Mouse (Mus musculus): ENCODE measurements around the gene Atxn10. TPM values are rescaled to one million over a fixed set of nuclear protein-coding genes. Genes with fewer than 3 reads are reported as not detected.

The Atxn10 gene
- polyA plus RNA-seq, 1 experiment from 2014 or later, result 117 TPM

DNA sequence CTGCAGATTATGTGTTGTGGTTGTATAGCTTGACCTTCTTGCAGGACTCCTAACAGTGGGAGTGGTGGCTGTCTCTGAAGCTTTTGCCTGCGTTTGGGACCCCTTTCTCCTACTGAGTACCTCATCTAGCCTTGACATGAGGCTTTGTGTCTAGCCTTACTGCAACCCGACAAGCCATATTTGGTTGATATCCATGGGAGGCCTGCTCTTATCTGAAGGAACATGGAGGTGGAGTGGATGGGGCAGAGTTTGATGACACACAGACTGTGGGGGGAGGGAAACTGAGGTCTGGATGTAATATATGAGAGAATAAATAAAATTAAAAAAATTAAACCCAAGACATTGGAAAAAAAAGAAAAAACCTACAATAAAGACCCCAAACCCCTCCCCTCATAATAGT, 14.1 kb downstream of the Atxn10 start:
- no peaks in the 10 kb centered on the region for H3K36me3 ChIP-seq (ENCODE audit: inconsistent target)
- no peak overlapping the region for H3K4me3 ChIP-seq (ENCODE audit: inconsistent target)
- WGBS (ENCODE audit: missing documents), result 89% methylated on average over 2 of the region's 2 CpGs
- peaks cover 100% of the 10 kb centered on the region for H3K79me2 ChIP-seq (ENCODE audit: inconsistent target)
- H3K27ac ChIP-seq, result no peak overlapping the region

DNA sequence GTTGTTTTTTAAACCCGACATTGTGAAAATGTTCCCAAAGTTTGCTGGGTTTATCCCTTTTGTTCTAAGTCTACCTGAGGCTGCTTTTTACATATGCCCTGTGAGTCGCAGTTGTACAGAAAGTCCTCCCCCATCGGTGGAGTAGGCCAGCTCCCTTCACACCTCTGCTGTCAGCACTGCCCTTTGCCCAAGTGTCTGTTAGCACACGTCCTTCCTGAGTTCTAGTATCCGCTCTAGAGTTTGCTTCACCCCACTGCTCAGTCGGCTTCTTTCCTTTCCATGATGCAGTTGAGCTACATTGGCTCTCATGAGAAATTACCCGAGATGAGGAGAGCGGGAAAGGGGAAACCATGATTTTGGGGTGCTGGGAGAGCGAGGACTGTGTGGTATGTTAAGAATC, 18.0 kb downstream of the Atxn10 start:
- Histone ChIP-seq H3K27ac (no peak overlapping the region), H3K36me3 (ENCODE audit: inconsistent target) (no peaks in the 10 kb centered on the region), H3K79me2 (ENCODE audit: inconsistent target) (peaks cover 78% of the 10 kb centered on the region), H3K4me3 (ENCODE audit: inconsistent target) (no peak overlapping the region)
- 89% methylated on average over 9 of the region's 9 CpGs for WGBS (ENCODE audit: missing documents)

DNA sequence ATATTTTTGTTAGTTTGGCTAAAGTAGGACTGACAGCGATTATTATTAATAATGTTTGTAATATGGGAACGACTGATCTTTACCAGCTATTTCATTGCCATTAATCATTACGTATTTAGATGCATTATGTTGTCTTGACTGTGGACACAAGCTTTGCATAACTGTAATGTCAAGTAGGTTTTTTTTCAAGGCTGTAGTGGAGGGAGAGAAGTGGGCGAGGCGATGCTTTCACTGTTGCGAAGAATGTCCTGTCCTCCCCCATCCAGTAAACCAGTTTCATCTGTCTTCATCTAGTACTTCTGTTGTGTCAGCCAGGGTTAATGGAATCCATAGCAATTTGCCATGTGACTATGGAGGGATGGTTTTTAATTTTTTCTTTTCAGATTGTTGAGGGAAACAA, 20.1 kb downstream of the Atxn10 start:
- Histone ChIP-seq H3K36me3 (ENCODE audit: inconsistent target) (peaks cover 4% of the 10 kb centered on the region; the same call in 1 of the 2 replicates), H3K79me2 (ENCODE audit: inconsistent target) (peaks cover 58% of the 10 kb centered on the region), H3K27ac (no peak overlapping the region), H3K4me3 (ENCODE audit: inconsistent target) (no peak overlapping the region)
- 92% methylated on average over 6 of the region's 6 CpGs for WGBS (ENCODE audit: missing documents)

GRCm38 (mm10) chr15:85357465-85358225, 21.6 kb downstream of the Atxn10 start:
- Histone ChIP-seq H3K27ac (no peak overlapping the region), H3K79me2 (ENCODE audit: inconsistent target) (peaks cover 42% of the 10 kb centered on the region), H3K36me3 (ENCODE audit: inconsistent target) (peaks cover 15% of the 10 kb centered on the region; the same call in 1 of the 2 replicates), H3K4me3 (ENCODE audit: inconsistent target) (no peak overlapping the region)
- WGBS (ENCODE audit: missing documents), result 85% methylated on average over 4 of the region's 4 CpGs

DNA sequence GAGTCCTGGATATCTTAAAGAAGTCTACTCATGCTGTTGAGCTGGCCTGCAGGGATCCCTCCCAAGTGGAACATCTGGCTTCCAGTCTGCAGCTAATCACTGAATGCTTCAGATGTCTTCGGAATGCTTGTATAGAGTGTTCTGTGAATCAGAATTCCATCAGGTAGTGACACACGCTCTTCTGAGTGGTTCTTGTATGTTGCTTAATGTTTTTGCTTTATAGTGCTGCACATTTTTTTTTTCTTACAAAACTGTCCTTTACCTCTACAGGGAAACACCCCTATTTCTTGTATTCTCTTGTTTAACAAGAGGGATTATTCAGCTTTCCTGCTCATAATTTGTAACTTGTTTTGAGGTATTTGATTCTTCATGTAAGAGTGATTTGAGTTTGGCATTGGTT, 23.4 kb downstream of the Atxn10 start:
- WGBS (ENCODE audit: missing documents), result 90% methylated on average over 1 of the region's 2 CpGs
- peaks cover 18% of the 10 kb centered on the region; the same call in 1 of the 2 replicates for H3K36me3 ChIP-seq (ENCODE audit: inconsistent target)
- H3K4me3 ChIP-seq (ENCODE audit: inconsistent target), result no peak overlapping the region
- H3K79me2 ChIP-seq (ENCODE audit: inconsistent target), result peaks cover 24% of the 10 kb centered on the region
- no peak overlapping the region for H3K27ac ChIP-seq

DNA sequence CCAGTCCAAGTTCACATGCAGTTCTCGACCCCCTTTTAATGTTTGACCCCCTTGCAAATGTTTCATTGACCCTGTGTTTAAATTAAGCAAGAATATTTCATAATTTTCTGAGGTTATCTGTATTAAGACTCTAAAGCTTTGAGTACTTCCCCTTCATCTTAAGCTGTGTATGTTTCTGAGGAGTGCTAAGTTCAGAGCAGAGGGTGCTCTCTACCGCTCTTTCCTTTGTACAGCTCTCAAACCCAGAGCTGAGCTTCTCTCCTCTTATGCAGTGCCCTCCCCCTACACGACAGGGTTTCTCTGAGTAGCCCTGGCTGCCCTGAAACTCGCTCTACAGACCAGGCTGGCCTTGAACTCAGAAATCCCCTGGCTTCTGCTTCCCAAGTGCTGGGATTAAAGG, 23.9 kb downstream of the Atxn10 start:
- H3K4me3 ChIP-seq (ENCODE audit: inconsistent target), result no peak overlapping the region
- peaks cover 19% of the 10 kb centered on the region for H3K36me3 ChIP-seq (ENCODE audit: inconsistent target)
- peaks cover 20% of the 10 kb centered on the region for H3K79me2 ChIP-seq (ENCODE audit: inconsistent target)
- 69% methylated on average over 4 of the region's 4 CpGs for WGBS (ENCODE audit: missing documents)
- H3K27ac ChIP-seq, result no peak overlapping the region

DNA sequence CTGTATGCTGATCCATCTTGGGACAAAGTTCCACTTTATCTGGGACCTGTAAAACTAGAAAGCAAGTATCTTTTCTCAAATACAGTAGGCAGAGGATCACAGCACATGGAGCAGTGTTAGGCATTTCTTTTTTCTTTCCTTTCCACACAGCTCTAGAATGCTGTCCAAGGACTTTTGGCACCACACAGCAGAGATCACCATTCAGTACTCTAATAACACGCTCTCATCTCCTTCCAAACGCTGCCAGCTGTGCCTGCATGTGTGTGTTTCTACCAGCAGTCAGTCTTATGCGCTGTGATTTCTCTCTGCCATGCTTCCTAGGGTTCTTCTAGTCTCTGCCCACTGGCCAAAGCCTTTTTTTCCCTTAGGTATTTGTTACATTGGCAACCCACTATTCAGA, 28.3 kb downstream of the Atxn10 start:
- no peak overlapping the region for H3K4me3 ChIP-seq (ENCODE audit: inconsistent target)
- H3K79me2 ChIP-seq (ENCODE audit: inconsistent target), result no peaks in the 10 kb centered on the region
- H3K36me3 ChIP-seq (ENCODE audit: inconsistent target), result peaks cover 43% of the 10 kb centered on the region
- no peak overlapping the region for H3K27ac ChIP-seq
- 97% methylated on average over 3 of the region's 3 CpGs for WGBS (ENCODE audit: missing documents)

DNA sequence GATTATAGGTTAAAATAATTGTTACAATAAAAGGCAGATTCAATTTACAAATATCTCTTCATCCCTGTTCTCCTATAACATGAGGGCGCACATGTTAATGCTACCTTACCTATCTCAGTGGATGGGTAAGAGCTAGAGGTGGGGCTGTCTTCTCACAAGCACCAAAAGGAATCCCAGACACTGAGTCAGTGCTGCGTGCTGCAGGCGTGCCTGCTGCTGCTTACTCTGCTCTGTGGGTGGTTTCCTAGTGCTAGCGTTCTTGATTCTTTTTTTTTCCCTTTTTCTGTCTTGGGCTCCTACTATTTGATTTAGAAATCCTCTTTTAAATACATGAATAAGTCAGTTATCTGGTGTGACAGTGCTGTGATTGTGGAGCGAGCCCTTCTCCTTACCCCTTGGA, 30.9 kb downstream of the Atxn10 start:
- H3K36me3 ChIP-seq (ENCODE audit: inconsistent target), result peaks cover 34% of the 10 kb centered on the region
- 95% methylated on average over 5 of the region's 5 CpGs for WGBS (ENCODE audit: missing documents)
- H3K4me3 ChIP-seq (ENCODE audit: inconsistent target), result no peak overlapping the region
- H3K27ac ChIP-seq, result no peak overlapping the region
- no peaks in the 10 kb centered on the region for H3K79me2 ChIP-seq (ENCODE audit: inconsistent target)

- H3K27ac ChIP-seq, result no peak overlapping the region
- H3K4me3 ChIP-seq (ENCODE audit: inconsistent target), result no peak overlapping the region
- H3K79me2 ChIP-seq (ENCODE audit: inconsistent target), result no peaks in the 10 kb centered on the region
- 67% methylated on average over 3 of the region's 3 CpGs for WGBS (ENCODE audit: missing documents)
- peaks cover 25% of the 10 kb centered on the region for H3K36me3 ChIP-seq (ENCODE audit: inconsistent target)
Measured at GRCm38 (mm10) chr15:85369765-85370164, 33.7 kb downstream of the Atxn10 start.

DNA sequence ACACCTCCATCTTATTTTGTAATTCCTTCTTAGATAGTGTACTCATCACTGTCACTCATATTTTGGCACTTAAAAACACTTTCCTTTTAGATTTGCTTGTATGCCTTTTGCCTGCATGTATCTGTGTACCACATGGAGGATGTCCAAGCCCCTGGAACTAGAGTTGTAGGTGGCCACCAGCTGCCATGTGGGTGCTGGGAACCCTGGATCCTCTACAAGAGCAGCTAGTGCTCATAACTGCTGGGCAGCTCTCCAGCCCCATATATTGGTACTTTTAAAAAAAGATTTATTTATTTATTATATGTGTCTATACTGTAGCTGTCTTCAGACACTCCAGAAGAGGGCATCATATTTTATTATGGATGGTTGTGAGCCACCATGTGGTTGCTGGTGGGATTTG, 37.1 kb downstream of the Atxn10 start:
- H3K36me3 ChIP-seq (ENCODE audit: inconsistent target), result peaks cover 9% of the 10 kb centered on the region; the same call in 1 of the 2 replicates
- no peak overlapping the region for H3K27ac ChIP-seq
- no peaks in the 10 kb centered on the region for H3K79me2 ChIP-seq (ENCODE audit: inconsistent target)
- H3K4me3 ChIP-seq (ENCODE audit: inconsistent target), result no peak overlapping the region

DNA sequence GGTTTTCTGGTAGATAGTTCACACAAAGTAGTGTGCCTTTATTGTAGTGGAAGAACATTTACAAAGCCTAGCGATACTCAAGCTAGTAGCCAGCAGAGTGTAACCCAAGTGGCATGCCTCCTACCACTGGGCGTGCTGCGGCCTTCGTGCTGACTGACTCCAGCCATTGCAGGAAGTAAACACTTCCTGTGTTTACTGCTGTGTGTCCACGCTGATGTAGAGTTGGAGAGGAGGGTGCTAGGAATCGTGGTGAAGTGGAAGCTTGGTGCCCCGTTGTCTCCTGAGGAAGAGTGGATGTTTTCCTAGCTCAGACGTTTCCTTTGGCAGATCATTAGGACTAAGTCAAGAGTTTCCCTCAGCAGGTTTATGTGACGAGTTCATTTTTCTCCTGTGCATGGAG, 47.4 kb downstream of the Atxn10 start:
- Histone ChIP-seq H3K36me3 (ENCODE audit: inconsistent target) (peaks cover 15% of the 10 kb centered on the region), H3K79me2 (ENCODE audit: inconsistent target) (no peaks in the 10 kb centered on the region), H3K27ac (no peak overlapping the region), H3K4me3 (ENCODE audit: inconsistent target) (no peak overlapping the region)
- WGBS (ENCODE audit: missing documents), result 72% methylated on average over 9 of the region's 9 CpGs

GRCm38 (mm10) chr15:85388696-85389095, 52.7 kb downstream of the Atxn10 start:
- Histone ChIP-seq H3K27ac (no peak overlapping the region), H3K36me3 (ENCODE audit: inconsistent target) (peaks cover 22% of the 10 kb centered on the region), H3K4me3 (ENCODE audit: inconsistent target) (no peak overlapping the region), H3K79me2 (ENCODE audit: inconsistent target) (no peaks in the 10 kb centered on the region)
- 100% methylated on average over 3 of the region's 3 CpGs for WGBS (ENCODE audit: missing documents)

DNA sequence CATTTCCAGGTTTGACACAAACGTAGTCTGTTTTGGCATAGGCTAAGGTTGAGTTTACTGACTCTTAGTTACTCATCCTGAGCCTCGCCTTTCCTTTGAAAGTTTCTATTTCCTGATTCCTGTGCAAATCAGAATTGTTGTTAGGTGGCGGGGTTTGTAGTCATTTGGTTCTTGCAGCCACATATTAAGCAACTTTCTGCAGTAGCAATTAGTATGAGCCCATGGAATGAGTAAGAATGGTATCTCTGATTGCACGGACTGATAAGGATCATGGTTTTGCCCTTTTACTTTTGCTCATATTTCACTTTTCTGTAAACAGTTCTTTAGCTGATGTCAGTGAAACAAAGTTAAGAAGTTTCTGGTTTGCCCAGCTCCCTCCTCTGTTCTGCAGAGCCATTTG, 53.9 kb downstream of the Atxn10 start:
- no peak overlapping the region for H3K27ac ChIP-seq
- H3K36me3 ChIP-seq (ENCODE audit: inconsistent target), result peaks cover 11% of the 10 kb centered on the region
- no peaks in the 10 kb centered on the region for H3K79me2 ChIP-seq (ENCODE audit: inconsistent target)
- H3K4me3 ChIP-seq (ENCODE audit: inconsistent target), result no peak overlapping the region
- WGBS (ENCODE audit: missing documents), result 88% methylated on average over 4 of the region's 4 CpGs

- H3K79me2 ChIP-seq (ENCODE audit: inconsistent target), result no peaks in the 10 kb centered on the region
- H3K4me3 ChIP-seq (ENCODE audit: inconsistent target), result no peak overlapping the region
- 94% methylated on average over 9 of the region's 9 CpGs for WGBS (ENCODE audit: missing documents)
- H3K27ac ChIP-seq, result no peak overlapping the region
- H3K36me3 ChIP-seq (ENCODE audit: inconsistent target), result peaks cover 16% of the 10 kb centered on the region
Measured at GRCm38 (mm10) chr15:85395360-85395759, 59.3 kb downstream of the Atxn10 start.

DNA sequence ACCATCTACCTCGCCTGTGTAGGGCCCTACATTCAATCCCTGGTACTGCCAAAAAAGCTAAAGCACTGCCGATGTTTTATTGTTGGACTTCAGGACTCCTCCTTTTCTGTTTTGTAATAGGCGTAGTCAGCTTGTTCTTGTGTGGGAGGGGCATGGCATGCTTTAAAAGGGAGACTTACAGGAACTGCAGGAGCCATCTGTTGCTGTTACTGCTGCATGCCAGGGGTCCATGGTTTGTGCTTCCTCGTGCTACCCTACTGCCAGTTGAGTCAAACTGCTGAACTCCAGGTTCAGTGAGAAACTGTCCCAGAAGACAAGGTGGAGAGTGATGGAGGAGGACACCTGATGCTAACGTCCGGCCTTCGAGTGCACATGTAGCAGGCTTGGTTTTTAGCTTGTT, 65.9 kb downstream of the Atxn10 start:
- Histone ChIP-seq H3K36me3 (ENCODE audit: inconsistent target) (no peaks in the 10 kb centered on the region), H3K4me3 (ENCODE audit: inconsistent target) (no peak overlapping the region), H3K27ac (no peak overlapping the region), H3K79me2 (ENCODE audit: inconsistent target) (no peaks in the 10 kb centered on the region)
- WGBS (ENCODE audit: missing documents), result 78% methylated on average over 7 of the region's 7 CpGs

DNA sequence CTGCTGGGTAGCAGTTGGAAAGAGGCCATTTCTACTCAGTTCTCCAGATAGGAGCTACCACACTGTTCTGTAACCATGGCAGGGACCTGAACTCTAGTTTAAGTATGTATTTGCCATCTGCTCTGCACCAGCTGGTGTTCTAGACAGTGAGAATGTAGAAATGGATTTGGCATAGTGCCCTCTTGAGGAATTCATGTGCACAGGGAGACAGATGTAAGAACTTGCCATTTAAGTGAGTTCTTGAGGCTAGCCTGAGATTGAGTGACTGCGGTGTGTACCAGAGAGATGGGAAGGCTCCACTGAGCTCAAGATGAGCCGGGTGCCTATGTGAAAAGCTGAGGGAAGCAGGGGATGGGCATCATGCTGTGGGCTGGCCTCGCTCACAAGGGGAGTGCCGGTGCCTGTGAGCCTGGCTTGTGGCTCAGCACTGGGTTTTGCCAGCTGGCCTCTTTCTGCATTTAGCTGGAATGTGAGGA, 67.2 kb downstream of the Atxn10 start:
- WGBS (ENCODE audit: missing documents), result 89% methylated on average over 4 of the region's 4 CpGs
- no peaks in the 10 kb centered on the region for H3K36me3 ChIP-seq (ENCODE audit: inconsistent target)

More for the DNA sequence above, 67.2 kb downstream of the Atxn10 start:
- no peak overlapping the region for H3K4me3 ChIP-seq (ENCODE audit: inconsistent target)
- H3K27ac ChIP-seq, result no peak overlapping the region
- no peaks in the 10 kb centered on the region for H3K79me2 ChIP-seq (ENCODE audit: inconsistent target)
